Mouse (Mus musculus): ENCODE measurements around the gene Pde10a. TPM values are rescaled to one million over a fixed set of nuclear protein-coding genes. Genes with fewer than 3 reads are reported as not detected.

Gene Pde10a
- total RNA-seq, 4 experiments from 2014 or later: 16.9 to 104 (median 44.4) TPM

GRCm38 (mm10) chr17:8757576-8757975 is 232.4 kb downstream of the Pde10a start:
- DNase-seq: peak; percentile 75

DNA sequence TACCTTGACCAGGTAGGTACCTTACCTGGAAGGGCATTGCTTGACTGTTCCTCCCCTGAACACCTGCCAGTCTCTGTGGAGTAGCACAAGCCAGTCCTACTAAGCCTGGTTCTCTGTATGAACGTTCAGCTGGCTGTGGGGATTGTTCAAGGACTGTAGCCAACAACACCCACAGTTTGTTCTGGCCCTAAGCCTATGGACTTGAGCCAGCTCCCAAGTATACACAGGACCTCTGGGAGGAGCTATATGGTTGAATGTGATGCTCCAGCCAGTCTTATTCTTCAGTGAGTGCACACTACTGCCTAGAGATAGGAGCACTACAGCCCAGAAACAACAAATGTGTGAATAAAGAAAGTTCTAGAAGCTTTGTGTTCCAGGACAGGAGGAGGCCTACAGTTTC is 238.1 kb downstream of the Pde10a start:
- no peak for DNase-seq

DNA sequence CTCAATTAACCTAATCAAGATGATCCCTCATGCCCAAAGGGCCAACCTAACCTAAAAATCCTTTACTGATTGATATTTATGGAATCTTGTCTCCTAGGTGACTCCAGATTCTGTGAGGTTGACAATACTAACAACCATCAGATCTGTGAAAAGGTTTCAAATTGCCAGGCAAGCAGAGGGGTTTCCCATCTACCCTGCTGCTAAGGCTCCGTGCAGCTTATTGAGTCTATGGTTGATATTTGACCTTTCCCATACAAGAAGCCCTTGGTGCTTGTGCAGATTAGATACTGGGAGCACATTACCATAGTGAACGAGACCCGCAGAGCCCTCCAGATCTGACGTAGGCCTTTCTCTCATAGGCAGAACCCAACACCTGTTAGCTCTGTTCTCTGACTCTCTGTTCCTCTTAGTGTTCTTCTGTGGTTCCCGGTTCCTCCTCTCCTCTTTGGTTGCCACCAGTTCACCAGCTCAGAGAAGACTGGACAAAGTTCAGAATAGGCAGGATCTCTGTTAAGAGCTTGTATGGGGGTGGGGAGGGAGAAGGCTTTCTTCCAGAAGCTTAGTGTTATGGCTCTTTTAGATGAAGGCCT is 240.9 kb downstream of the Pde10a start:
- no peak for DNase-seq

DNA sequence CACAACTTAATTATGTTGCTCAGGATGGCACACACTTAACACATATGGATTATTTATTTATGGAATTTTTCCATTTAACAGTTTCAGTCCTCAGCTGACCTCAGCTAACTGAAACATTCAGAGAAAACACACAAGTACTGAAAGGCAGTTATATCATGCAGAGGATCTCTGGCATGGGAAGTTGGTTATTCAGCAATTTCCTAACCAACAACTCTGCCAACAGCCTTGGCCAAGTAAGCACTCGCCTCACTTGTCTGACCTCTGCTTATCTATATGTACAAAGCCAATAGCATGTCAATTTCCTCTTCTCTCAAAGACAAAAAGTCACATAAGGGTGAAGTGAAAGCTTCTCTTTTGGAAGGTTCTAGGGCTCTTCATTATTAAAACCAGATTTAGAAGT is 244.0 kb downstream of the Pde10a start:
- no peak for DNase-seq

- DNase-seq: no peak
Measured at GRCm38 (mm10) chr17:8773391-8773790, 248.2 kb downstream of the Pde10a start.

DNA sequence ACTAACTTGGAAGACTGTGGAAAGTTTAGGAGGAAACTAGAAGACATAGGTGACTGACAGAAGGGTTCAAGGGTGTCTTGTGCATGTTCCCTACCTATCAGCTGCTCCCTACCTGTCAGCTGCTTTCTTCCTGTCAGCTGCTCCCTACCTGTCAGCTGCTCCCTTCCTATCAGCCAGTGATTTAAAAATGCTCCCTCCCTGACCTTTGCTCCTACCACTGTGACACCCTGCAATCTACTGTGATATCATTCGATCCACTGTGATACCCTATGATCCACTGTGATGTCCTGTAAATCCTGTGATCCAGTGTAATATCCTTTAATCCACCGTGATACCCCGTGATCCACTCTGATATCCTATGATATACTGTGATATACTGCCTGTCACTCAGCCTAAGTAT is 249.1 kb downstream of the Pde10a start:
- no peak for DNase-seq

GRCm38 (mm10) chr17:8775571-8776161 is 250.5 kb downstream of the Pde10a start:
- DNase-seq: no peak

DNA sequence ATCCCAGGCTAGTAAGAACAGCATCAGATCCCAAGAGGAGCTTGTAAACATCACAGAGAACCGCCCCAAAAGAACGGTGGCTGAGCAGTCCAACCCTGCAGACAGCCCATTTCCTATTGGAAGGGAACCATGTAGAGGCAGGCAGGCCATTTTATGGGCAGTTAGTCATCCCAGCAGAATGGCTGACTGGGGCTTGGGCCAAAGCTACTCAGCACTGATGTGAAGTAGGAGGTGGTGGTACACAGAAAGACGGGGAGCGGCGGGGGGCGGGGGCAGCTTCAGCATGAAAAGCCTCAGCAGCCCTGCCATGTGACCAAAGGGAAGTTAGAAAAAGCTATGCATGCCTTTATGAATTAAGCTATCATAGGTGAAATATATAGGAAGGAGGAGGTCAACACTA is 252.5 kb downstream of the Pde10a start:
- no peak for DNase-seq

- DNase-seq: no peak
Measured at GRCm38 (mm10) chr17:8778839-8779238, 253.7 kb downstream of the Pde10a start.

DNA sequence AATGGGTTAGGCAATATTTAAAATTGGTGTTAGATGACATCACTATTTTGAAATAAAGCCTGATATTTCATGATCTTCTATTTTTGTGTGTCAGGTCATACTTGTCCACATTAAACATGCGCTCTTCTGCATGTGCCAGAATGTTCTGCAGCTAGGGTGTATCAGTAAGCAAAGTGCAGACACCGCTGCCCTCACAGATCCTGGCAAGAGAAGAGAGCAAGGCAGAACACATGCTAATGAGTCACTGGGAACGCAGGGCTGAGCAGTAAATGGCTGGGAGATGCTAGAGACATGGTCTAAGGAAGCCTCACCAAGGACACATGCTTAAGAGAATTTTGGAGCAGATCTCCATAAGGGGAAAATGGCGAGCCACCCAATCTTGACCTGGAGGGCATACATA is 255.3 kb downstream of the Pde10a start:
- no peak for DNase-seq

GRCm38 (mm10) chr17:8781040-8781439 is 255.9 kb downstream of the Pde10a start:
- DNase-seq: no peak

DNA sequence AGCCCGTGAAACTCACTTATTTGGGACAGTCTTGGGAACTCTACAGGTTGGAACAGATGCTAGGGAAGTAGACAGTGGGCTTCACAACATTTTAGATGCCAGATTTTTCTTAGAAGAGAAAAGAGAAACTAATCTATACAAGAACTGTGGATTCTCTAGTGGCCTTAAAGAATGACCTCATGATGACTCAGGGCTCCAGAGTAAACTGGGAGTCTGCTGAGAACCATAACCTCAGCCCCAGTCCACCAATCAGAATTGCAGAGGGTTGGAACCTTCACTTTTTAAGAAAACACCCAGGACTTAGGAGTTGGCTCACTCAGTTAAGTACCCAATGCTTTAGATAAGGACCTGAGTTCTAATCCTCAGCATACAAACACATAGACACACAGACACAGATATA is 256.4 kb downstream of the Pde10a start:
- no peak for DNase-seq

DNA sequence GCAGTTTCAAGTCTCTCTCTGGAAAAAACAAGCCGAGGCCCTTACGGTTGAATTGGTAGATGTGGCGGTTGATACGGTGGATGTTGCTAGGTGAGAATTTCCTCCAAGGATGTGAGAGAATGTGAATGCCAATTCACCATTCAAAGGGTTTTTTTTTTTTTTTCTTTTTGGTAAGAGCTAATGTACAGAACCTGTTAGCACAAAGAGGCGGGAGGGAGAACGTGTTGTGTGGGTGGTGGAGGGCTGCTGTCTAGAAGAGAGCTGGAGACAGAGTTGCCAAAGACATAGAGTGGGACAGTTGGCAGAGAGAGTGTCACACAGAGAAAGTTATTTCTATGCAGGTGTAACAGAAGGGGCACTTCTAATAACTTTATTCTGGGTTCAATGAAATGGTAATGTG is 260.7 kb downstream of the Pde10a start:
- no peak for DNase-seq

- no peak for DNase-seq
Measured at GRCm38 (mm10) chr17:8786484-8786883, 261.3 kb downstream of the Pde10a start.

DNA sequence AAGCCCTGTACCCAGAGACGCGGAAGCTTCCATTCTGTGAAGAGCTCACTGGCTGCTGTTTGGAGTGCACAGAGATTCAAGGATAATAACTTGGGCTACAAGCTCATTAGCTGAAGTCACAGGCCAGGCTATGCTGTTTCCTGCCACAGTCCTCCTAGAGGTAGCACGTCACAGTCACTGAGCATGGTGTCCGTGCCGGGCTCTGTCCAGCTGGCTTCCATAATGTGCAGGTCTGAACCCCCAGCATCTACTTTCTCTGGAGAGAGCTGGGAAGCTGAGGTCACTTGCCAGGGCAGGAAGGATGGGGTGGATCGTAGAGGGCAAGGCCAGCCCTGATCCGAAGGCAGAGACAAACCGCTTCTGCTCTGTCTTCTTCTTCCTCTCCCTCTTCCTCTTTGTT is 262.6 kb downstream of the Pde10a start:
- DNase-seq: no peak

DNA sequence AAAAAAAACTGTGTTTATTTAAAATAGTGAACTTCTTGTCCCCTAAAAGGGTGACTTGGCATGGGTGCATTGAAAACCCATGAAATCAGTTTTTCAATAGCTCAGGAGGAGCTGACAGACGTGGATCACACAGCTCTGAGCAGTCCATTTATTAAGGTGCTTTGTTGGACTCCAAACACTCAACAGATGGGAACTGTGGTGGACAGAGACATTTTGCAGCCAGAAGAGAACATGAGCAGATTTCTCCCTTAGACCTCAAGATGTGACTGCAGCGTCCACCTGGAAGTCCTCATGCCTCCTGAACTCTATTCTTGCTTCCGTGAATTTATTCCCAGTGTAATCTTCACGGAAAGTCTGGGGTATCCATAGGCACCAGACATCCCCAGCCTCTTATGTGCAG is 266.4 kb downstream of the Pde10a start:
- no peak for DNase-seq

- peak; percentile 49 for DNase-seq
Measured at GRCm38 (mm10) chr17:8792611-8793010, 267.4 kb downstream of the Pde10a start.

- DNase-seq: no peak
Measured at GRCm38 (mm10) chr17:8797624-8798023, 272.5 kb downstream of the Pde10a start.

- no peak for DNase-seq
Measured at GRCm38 (mm10) chr17:8798531-8799295, 273.5 kb downstream of the Pde10a start.

DNA sequence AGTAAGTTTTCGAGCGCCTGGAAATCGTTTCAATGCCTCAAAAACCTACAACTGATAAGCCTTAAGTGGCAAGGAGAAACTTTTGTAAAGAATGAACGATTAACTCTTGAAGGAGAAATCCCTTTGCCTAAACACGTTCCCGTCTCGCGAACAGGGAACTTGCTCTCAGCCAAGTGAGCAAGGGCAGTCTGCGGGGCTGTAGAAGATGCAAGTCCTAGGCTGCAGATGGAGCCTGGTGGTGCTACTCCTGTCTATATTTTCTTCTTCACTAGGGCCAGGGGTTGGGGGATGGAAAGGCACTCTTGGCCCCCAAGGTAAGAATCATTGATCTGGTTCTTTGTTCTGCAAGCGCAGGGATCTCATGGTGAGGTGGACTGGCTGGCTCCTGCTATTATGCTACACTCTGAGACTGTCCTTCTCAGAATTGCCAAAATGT is 274.1 kb downstream of the Pde10a start:
- DNase-seq: no peak

DNA sequence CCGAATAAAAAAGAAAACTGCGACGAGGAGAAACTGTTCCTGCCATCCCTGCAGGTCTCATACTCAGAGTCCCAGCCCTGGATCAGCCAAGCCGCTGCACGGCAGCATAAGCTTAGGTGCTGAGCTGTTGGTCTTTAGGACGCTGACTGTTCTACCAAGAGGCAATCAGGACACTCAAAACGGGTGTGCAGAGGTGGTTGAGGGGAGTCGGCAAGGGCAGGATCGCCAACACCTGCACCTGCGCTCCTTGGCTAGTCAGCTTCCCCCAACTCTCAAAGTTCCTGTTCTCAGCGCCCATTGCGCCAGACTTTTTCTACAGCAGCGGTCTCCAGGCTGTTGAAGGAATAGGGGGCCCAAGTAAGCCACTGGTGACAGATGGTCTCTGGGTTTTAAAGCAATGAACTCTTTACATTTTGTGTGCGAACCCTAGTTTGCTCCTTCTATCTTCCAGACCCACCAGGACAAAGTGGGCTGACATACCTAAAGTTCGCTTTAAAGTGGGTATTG is 274.8 kb downstream of the Pde10a start:
- no peak for DNase-seq

DNA sequence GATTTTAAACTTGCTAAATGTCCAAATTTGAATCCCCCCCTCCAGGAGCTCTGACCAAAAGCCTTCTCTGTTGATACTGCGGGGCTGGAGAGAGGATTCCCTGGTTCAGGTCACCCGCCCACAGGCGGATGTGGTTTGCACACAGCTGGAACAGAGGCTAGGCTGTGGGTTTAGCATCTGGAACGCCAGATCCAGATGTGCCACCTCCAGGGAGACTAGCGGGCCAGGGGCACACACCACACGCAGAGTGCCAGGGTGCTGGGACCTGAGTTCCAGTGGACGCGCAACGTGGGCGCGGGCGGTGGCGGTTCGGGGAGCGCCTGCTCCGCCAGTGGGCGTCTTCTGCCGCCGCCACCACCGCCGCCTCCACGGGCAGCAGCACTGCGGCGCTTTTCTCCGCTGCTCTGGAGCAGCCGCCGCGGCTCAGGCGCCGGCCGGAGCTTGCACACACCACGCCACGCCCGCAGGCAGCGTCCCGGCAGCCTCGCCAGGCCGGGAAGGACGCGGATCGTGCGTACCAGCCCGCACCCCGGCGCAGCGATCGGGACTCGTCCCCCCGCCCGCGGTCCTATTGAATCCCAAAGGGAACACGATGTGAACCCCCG is 275.4 kb downstream of the Pde10a start:
- DNase-seq: peak; percentile 72

Measured in adrenal gland, adult 8-10 months (tissue).